Mouse (Mus musculus) left cerebral cortex, adult 2 months (tissue): ENCODE results near the gene Syngr2. TPM values are rescaled to one million over a fixed set of nuclear protein-coding genes. Genes with fewer than 3 reads are reported as not detected.
"Not testable (repeated sequence)": the region's sequence is repeated elsewhere in the genome, so short reads cannot be mapped to it uniquely, and the experiment has no call there.

Source experiments
- DNase-seq, 2 experiments: peaks; one replicate each; pipeline ENCODE4 v3.0.0; 2021 to 2022; ENCODE audit warnings: low spot score in 2 of 2, mixed read lengths in 1 of 2; ENCODE audit errors: extremely low spot score in 1 of 2
- H3K27ac ChIP-seq: fragments of 200-600 bp; 2 replicates; pipeline ENCODE4 v1.8.1; 2022
- H3K4me3 ChIP-seq: fragments of 200-600 bp; 2 replicates; pipeline ENCODE4 v1.8.1; 2022
- CTCF ChIP-seq: fragments of 200-600 bp; IDR thresholded peaks from 2 replicates; pipeline ENCODE4 v1.8.1; 2022; ENCODE audit warnings: antibody characterized with exemption, mild to moderate bottlenecking, moderate library complexity
- intact Hi-C: fragments of 180-260 bp; cut with DNase I; formaldehyde crosslinking; loops from one replicate; pipeline ENCODE4 v1.15.1; 2025
- total RNA-seq, 2 experiments: library from RNA; stranded (reverse); gene quantifications; 2 replicates each; pipeline ENCODE4 v1.2.3; 2021

Syngr2 gene
- total RNA-seq, 2 experiments from 2014 or later = 8.7 to 11.1 TPM

GRCm38 (mm10) chr11:117828888-117829604 lies 19.6 kb downstream of the Syngr2 start:
- TF ChIP-seq CTCF = no peak
- no peak overlapping the region for H3K4me3 ChIP-seq
- no peak for DNase-seq
- intact Hi-C loops = loop anchor here (5.0 kb wide), 1 partner anchor 592 kb away; no protein-coding TSS in a partner anchor
- peak overlapping the region; percentile 5; the same call in 1 of the 2 replicates for H3K27ac ChIP-seq

- no peak for DNase-seq
- H3K4me3 ChIP-seq = no peak overlapping the region
- intact Hi-C loops = loop anchor here (5.0 kb wide), 1 partner anchor 592 kb away; no protein-coding TSS in a partner anchor
- TF ChIP-seq CTCF = no peak
- peak overlapping the region; percentile 5; the same call in 1 of the 2 replicates for H3K27ac ChIP-seq
Observed at GRCm38 (mm10) chr11:117829671-117830215, 20.3 kb downstream of the Syngr2 start.

- DNase-seq = no peak
- Histone ChIP-seq H3K27ac (no peak overlapping the region), H3K4me3 (no peak overlapping the region)
- TF ChIP-seq CTCF = no peak
- intact Hi-C loops = no loop called here
Observed at GRCm38 (mm10) chr11:117830401-117830800, 20.9 kb downstream of the Syngr2 start.

- DNase-seq = peak; percentile 69 to 76
- Histone ChIP-seq H3K4me3 (peak overlapping the region; percentile 39), H3K27ac (no peak overlapping the region)
- intact Hi-C loops = no loop called here
- peak; percentile 74 for TF ChIP-seq CTCF
Observed at GRCm38 (mm10) chr11:117832086-117832969, 22.9 kb downstream of the Syngr2 start.

GRCm38 (mm10) chr11:117833509-117833908 lies 24.0 kb downstream of the Syngr2 start:
- intact Hi-C loops, DNase-seq, H3K27ac ChIP-seq, H3K4me3 ChIP-seq: not testable (repeated sequence)

GRCm38 (mm10) chr11:117834086-117834485 lies 24.6 kb downstream of the Syngr2 start:
- intact Hi-C loops = no loop called here
- no peak for DNase-seq
- no peak for TF ChIP-seq CTCF

GRCm38 (mm10) chr11:117836306-117836705 lies 26.8 kb downstream of the Syngr2 start:
- TF ChIP-seq CTCF = no peak
- DNase-seq = peak; percentile 51 to 63
- H3K4me3 ChIP-seq = no peak overlapping the region
- no peak overlapping the region for H3K27ac ChIP-seq
- intact Hi-C loops = no loop called here

More at GRCm38 (mm10) chr11:117834086-117834485, 24.6 kb downstream of the Syngr2 start:
- Histone ChIP-seq H3K27ac (no peak overlapping the region), H3K4me3 (no peak overlapping the region)

- Histone ChIP-seq H3K4me3 (no peak overlapping the region), H3K27ac (no peak overlapping the region)
- intact Hi-C loops = no loop called here
- no peak for TF ChIP-seq CTCF
- no peak for DNase-seq
Observed at GRCm38 (mm10) chr11:117838572-117838971, 29.1 kb downstream of the Syngr2 start.

GRCm38 (mm10) chr11:117839021-117839420 lies 29.6 kb downstream of the Syngr2 start:
- no peak overlapping the region for H3K4me3 ChIP-seq
- intact Hi-C loops = no loop called here
- no peak overlapping the region for H3K27ac ChIP-seq
- DNase-seq = no peak
- TF ChIP-seq CTCF = no peak

GRCm38 (mm10) chr11:117840910-117841309 lies 31.4 kb downstream of the Syngr2 start:
- no peak for DNase-seq
- H3K4me3 ChIP-seq = no peak overlapping the region
- H3K27ac ChIP-seq = no peak overlapping the region
- no peak for TF ChIP-seq CTCF
- intact Hi-C loops = no loop called here

GRCm38 (mm10) chr11:117843434-117843833 lies 34.0 kb downstream of the Syngr2 start:
- TF ChIP-seq CTCF = no peak
- intact Hi-C loops = no loop called here
- H3K27ac ChIP-seq = no peak overlapping the region
- no peak for DNase-seq
- no peak overlapping the region for H3K4me3 ChIP-seq

- Histone ChIP-seq H3K4me3 (no peak overlapping the region), H3K27ac (no peak overlapping the region)
- intact Hi-C loops = no loop called here
- no peak for DNase-seq
- TF ChIP-seq CTCF = no peak
Observed at GRCm38 (mm10) chr11:117844997-117845396, 35.5 kb downstream of the Syngr2 start.
